Mouse (Mus musculus) frontal cortex, postnatal 10 days (tissue): ENCODE data around the gene Defb33.

Experiments used
- DNase-seq, 2 experiments: peaks; one replicate each; pipeline ENCODE4 v3.0.0; 2022; ENCODE audit warnings: low spot score in 2 of 2, mixed read lengths in 1 of 2

Gene Defb33

DNA sequence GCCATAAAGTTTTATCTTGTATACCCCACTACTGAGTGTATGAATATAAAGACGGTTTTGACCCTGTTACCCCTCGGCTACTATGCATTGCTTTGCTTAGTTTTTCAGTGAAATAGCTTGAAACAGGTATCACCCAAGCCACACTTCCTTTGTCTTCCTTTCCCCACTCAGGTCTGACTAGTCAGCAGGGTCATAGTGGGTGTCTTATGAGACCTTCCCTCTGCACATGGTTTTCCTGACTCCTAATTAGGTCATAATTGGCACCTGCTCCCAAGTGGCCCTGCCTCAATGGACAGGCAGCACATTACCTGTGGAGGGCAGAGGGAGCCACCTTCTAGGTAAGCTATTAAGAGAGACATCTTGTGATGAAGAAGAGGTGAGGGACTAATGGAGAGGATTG lies at the start of gene Defb33:
Gene Defb33, plus strand, starts transcription at position 301 of the 400 bp plus-strand sequence.
- no peak for DNase-seq

DNA sequence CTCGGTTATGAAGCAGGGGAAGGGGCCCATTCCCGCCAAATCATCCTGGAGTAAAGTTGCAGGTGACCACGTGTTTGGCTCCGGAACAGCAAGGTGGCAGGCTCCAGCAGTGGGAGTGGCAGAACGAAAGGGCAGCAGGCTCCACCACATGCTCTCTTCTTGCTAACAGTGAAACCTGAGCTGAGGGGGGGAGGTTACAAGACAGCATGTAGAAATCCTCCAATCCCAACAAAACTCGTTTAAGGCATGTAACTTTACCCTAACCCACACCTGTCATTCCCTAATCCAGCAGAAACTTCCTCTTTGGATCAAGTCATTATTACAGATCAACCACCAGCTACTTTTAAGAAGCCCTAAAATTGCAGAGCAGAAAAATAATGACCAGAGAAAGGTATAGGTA lies 17.9 kb upstream of the Defb33 start:
- DNase-seq: no peak

DNA sequence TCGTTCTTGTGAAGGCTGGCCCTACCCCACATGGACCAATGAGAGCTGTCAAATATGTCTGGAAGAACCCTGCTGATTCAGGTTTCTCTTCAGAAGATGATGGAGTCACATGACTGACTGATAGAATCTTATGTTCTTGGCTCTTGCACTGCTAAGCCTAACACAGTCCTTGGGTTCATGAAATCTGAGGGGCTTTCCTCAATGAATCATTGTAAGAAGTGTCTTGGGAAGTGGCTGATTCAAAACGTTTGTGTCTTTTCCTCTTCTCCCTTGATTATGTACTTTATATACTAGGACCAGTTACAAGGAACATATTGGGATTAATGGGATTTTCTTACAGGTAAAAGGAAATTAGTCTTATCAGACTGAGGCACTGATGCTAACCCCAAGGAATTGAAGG lies 10.1 kb downstream of the Defb33 start, which contains the start of gene Gm15056:
Gene Gm15056, minus strand, starts transcription at position 101 of the 400 bp plus-strand sequence.
- DNase-seq: no peak

DNA sequence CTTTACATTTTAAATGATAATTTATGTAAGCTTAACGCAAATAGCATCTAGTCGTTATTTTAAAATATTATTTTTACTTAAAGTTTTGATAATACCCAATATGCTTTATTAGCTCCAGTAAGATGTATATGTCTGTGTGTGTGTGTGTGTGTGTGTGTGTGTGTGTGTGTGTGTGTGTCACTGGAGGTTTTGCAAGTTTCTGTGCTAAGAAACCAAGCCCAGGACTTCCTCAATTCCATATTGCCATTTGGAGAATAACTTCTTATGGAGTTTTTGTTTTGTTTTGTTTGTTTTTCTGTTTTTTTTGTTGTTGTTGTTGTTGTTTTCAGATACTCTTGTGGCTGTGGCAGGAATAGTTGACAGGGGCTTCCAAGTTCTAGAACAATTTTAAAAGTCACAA lies 14.7 kb downstream of the Defb33 start:
- DNase-seq: no peak

DNA sequence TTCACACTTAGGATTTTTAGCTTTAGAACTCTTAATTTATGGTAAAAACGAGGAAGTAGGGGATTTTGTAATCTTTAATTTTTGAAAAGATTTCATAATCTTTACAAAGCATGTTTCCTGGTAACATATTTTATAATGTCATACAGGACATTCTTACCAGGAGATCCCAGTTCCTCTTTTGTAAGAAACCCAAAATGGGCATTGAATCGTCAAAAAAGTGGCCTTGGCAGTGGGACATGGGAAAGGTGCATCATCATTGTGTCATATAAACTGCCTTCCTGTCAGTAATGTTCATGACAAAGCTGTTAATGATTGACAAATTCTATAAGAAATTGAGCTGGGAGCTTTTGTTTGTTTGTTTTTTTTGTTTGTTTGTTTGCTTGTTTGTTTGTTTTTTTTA lies 15.8 kb downstream of the Defb33 start:
- no peak for DNase-seq

DNA sequence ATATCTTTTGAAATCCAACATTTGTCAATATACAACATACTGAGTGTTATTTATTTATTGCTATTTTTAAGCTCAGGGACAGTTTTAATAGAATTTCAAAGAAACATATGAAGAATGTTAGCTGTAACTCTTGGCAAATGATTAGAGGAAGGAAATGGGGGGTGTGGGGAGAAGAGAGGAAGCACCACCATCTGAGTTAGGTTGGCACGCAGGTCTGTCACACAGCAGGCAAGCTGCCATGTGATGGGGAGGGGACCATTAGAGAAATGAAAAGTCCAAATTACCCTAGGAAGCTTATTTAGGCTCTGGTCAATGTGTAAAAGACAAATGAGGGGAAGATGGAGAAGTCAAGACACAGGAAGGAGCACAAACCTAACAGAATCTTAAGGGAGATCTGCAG lies 19.8 kb downstream of the Defb33 start:
- no peak for DNase-seq

DNA sequence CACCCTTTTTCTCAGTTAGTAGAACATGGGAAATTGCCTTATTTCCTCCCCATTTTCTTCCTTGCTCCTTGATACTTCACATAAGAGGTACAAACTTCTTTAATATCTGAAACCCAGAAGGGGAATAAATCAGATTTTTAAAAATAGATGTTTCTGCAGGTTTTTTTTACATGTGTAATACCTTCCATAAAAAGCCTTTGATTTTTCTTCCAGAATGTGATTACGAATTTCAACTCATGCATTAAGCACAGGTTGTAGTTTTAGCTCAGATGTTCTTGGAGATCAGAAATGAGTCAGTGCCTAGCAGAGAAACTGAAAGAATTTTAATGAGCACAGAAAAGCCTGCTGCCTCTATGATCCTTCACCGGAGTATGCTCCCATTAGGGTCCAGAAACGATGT lies 29.5 kb downstream of the Defb33 start, which contains the start of gene Gm6040:
Gene Gm6040, minus strand, starts transcription at position 101 of the 400 bp plus-strand sequence.
- DNase-seq: no peak

DNA sequence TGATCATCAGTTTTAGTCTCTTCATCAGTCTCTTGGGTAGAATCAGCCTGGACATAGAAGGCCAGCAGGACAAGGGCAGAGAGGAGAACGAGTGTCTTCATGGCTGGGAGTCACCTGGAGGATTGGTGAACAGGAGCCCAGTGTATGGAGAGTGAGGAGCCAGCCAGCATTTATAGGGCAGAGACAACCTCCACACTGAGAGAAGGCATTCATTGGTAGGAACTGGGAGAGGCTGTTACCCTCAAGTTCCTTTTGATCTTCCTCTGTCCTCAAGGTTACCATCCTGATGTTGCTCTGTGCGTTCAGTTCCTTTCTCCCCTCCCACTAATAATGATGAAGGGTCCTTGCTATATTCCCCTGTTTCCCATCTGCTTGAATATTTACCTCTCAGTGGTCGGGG lies 52.1 kb downstream of the Defb33 start, which contains the start of gene AY761185:
Gene AY761185, minus strand, starts transcription at position 101 of the 400 bp plus-strand sequence.
- no peak for DNase-seq
